Mouse (Mus musculus): ENCODE data around the gene Acad10. TPM values are rescaled to one million over a fixed set of nuclear protein-coding genes. Genes with fewer than 3 reads are reported as not detected.

Gene Acad10
- polyA plus RNA-seq, 1 experiment: 3.4 TPM

DNA sequence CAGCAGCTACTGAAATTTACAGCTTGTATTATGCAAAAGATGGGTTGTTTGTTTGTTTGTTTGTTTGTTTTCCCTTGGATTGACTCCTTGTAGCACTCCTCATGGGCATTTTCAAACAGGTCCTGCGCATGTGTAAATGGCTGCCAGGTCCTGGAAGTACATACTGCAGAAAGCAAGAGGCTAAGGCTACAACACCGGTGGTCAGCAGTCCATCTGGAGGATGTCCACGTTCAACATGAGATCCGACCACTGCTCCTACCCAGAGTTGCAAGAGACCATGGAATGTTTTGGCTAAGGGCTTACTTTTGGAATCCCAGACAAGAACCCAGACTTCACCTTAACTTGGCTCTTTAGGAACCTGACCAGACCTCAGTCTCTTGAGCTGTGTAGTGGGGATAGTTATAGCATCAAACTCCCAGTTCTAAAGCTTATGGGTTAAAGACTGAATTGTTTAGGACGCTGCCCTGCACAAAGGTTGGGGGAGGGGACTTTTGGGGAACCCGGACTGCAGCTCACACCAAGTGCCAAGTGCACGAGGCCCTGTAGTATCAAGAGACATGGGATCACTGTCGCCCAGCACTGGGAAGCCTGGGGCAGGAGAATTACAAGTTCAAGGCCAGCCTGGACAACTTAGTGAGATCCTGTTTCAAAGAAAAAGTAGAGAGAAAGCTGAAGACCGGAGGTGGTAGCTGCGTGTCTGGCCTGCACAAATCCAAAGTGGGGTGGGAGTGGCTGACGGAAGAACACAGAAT, 68.1 kb downstream of the Acad10 start:
- TF ChIP-seq FLI1 (IDR thresholded peaks at IDR 0.05; ENCODE audit: low read length): no peak
- TF ChIP-seq GATA1 (IDR thresholded peaks at IDR 0.05; ENCODE audit: borderline replicate concordance, low read length): no peak
- no peaks in the 10 kb centered on the region for H3K9me3 ChIP-seq
- H3K27me3 ChIP-seq (replicated peaks): no peaks in the 10 kb centered on the region
- peak overlapping the region; percentile 100 for H3K4me3 ChIP-seq (replicated peaks)
- H3K4me1 ChIP-seq: peaks cover 92% of the 10 kb centered on the region
- H3K36me3 ChIP-seq (replicated peaks; ENCODE audit: low read length): peaks cover 47% of the 10 kb centered on the region

DNA sequence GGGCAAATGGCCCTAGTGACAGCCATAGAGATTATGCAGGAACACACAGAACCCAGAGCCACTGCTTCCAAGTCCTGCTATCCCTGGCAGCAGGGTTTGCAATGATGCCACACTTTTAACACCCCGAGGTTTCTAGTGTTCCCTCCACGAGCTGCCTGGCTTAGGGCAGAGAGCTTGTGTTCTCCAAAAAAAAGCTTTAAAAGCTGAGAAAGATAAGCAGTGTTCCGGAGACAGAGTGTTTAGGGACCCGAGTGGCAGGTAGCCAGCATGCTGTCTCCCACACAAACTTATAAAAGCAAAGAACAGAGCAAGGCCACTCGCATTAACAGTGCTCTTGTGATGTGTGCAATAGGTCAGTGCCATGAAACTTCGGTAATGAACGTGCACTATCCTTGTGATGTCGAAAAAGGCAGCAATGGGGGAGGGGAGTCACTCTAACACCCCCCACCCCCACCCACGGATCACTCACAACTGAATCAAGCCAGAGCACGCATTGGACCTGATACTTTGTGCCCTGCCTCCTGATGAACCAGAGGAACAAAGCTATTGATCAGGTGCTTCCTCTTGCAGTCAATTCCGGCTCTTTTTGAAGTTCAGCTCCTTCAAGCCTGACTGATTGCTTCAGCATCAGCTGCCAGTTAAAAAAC, 68.8 kb downstream of the Acad10 start:
- no peak for TF ChIP-seq GATA1 (IDR thresholded peaks at IDR 0.05; ENCODE audit: borderline replicate concordance, low read length)
- no peak for TF ChIP-seq FLI1 (IDR thresholded peaks at IDR 0.05; ENCODE audit: low read length)
- peaks cover 48% of the 10 kb centered on the region for H3K36me3 ChIP-seq (replicated peaks; ENCODE audit: low read length)
- H3K4me1 ChIP-seq: peaks cover 92% of the 10 kb centered on the region
- no peaks in the 10 kb centered on the region for H3K9me3 ChIP-seq
- H3K27me3 ChIP-seq (replicated peaks): no peaks in the 10 kb centered on the region
- H3K4me3 ChIP-seq (replicated peaks): peak overlapping the region; percentile 100

DNA sequence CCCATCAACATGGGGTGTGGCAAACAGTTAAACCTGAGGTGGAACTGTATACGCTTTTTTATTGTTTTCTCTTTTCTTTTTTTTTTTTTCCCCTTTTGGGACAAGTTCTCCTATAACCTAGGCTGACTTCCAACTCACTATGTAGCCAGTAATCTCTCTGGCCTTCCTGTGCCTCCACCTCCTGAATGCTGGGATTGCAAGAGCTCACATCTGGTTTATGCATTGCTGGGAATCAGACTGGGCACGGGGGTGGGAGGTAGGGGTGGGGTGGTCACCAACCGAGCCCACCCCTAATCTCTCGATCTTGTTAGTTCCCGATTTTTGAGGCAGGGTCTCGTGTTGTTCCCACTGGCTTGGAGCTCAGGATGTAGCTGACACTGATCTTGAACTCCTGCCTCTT, 70.4 kb downstream of the Acad10 start:
- H3K4me3 ChIP-seq (replicated peaks): no peak overlapping the region
- TF ChIP-seq FLI1 (IDR thresholded peaks at IDR 0.05; ENCODE audit: low read length): no peak
- TF ChIP-seq GATA1 (IDR thresholded peaks at IDR 0.05; ENCODE audit: borderline replicate concordance, low read length): no peak
- no peaks in the 10 kb centered on the region for H3K27me3 ChIP-seq (replicated peaks)
- no peaks in the 10 kb centered on the region for H3K9me3 ChIP-seq
- H3K36me3 ChIP-seq (replicated peaks; ENCODE audit: low read length): peaks cover 52% of the 10 kb centered on the region
- peaks cover 92% of the 10 kb centered on the region for H3K4me1 ChIP-seq

DNA sequence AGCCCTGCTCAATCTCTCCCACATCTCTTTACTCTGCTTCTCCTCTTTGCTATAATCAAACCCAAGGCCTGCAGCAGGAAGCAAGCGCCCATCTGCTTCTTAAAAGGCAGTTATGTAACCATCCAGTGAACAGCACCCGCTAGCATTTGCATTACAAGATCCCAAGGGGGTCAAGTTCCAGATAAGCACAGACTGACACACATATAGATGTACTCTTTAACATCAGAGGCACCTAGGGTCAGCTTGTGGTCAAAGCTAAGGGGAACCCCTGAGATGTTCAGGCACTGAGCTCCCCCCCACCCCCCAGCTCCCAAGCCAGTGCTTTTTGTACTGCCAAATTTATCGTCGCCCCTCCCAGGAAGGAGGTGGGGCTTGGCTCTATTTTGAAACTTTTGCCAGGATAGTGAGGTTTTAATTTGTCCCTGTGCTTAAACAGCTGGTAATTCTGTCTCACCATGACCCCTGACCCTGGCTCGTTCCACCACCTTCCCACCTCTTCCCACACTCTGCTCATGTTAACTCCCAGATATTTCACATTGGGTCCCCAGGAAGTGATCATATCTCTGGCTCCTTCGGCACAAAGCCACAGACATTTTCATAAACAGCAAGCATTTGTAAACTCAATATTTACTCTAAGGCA, 73.8 kb downstream of the Acad10 start:
- H3K36me3 ChIP-seq (replicated peaks; ENCODE audit: low read length): peaks cover 55% of the 10 kb centered on the region
- H3K4me3 ChIP-seq (replicated peaks): peak overlapping the region; percentile 87
- TF ChIP-seq GATA1 (IDR thresholded peaks at IDR 0.05; ENCODE audit: borderline replicate concordance, low read length): no peak
- TF ChIP-seq FLI1 (IDR thresholded peaks at IDR 0.05; ENCODE audit: low read length): no peak
- H3K9me3 ChIP-seq: no peaks in the 10 kb centered on the region
- peaks cover 96% of the 10 kb centered on the region for H3K4me1 ChIP-seq
- H3K27me3 ChIP-seq (replicated peaks): no peaks in the 10 kb centered on the region

DNA sequence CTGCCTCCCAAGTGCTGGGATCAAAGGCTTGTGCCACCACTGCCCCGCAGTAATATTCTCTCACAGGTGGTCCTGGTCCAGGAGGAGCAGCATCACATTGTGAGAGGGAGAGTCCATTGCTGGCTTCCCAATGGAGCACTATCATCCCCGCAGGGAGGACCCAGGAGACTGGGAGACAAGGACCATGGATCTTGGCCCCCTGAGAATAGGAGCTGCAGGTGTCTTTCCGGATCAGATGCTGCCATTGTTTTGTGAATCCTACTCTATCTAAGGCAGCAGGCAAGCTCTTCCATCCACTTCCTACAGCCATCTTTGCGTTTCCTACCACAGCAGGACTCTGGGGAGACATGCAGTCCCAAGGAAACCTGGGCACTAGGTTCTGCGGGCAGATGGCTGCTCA, 74.6 kb downstream of the Acad10 start:
- H3K27me3 ChIP-seq (replicated peaks): no peaks in the 10 kb centered on the region
- TF ChIP-seq GATA1 (IDR thresholded peaks at IDR 0.05; ENCODE audit: borderline replicate concordance, low read length) (no peak), FLI1 (IDR thresholded peaks at IDR 0.05; ENCODE audit: low read length) (no peak)
- H3K4me3 ChIP-seq (replicated peaks): peak overlapping the region; percentile 68
- H3K9me3 ChIP-seq: no peaks in the 10 kb centered on the region
- peaks cover 96% of the 10 kb centered on the region for H3K4me1 ChIP-seq
- H3K36me3 ChIP-seq (replicated peaks; ENCODE audit: low read length): peaks cover 57% of the 10 kb centered on the region

DNA sequence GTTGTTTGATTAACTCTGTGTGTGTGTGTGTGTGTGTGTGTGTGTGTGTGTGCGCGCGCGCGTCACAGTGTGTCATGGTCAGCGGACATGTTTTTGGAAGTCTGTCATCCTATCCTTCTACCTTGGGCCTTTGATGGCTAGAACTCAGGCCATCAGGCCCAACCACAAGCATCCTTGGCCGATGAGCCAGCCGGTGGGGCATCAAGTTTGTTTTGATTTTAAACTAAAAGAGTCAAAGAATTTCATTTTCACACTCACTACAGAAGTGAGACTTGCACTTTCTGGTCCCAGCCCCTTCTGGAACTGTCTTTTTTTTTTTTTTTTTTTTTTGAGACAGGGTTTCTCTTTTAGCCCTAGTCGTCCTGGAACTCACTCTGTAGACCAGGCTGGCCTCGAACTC, 75.3 kb downstream of the Acad10 start:
- Histone ChIP-seq H3K4me1 (peaks cover 89% of the 10 kb centered on the region), H3K27me3 (replicated peaks) (no peaks in the 10 kb centered on the region), H3K9me3 (no peaks in the 10 kb centered on the region), H3K36me3 (replicated peaks; ENCODE audit: low read length) (peaks cover 57% of the 10 kb centered on the region), H3K4me3 (replicated peaks) (no peak overlapping the region)
- TF ChIP-seq GATA1 (IDR thresholded peaks at IDR 0.05; ENCODE audit: borderline replicate concordance, low read length): no peak
- TF ChIP-seq FLI1 (IDR thresholded peaks at IDR 0.05; ENCODE audit: low read length): no peak

DNA sequence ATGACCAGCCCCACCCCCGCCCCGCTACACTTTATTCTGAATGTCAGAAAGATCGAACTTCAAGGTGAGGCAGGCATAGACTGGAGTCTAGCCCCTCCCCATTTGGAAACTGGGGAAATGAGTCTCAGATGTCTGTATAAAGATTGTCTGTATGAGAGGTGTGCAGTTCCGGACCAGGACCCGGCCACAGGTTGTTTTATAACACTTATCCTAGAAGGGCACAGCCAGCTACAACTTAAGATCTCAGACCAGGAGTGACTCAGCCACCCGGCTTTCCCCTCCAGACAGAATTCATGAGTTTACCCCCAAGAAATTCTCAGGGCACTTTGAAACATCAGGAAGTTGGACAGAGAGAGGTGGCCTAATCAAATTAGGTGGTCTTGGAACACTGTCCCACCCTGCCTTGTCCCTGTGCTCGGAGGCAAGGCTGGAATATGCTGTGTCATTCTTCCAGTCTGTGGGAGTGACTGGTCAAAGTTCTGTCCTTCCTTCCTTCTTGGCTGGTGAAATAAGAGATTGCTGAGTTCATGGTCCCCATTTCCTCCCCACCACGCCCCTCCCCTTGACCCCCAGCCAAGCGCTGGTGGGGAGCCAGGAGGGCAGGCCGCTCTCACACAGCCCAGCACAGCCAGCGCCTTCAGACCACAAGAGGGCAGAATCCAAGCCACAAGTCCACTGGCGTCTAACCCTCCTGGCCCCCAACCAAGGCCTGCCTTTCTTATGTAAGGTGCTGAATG, 76.4 kb downstream of the Acad10 start:
- Histone ChIP-seq H3K4me3 (replicated peaks) (peak overlapping the region; percentile 89), H3K4me1 (peaks cover 80% of the 10 kb centered on the region), H3K9me3 (no peaks in the 10 kb centered on the region)

DNA sequence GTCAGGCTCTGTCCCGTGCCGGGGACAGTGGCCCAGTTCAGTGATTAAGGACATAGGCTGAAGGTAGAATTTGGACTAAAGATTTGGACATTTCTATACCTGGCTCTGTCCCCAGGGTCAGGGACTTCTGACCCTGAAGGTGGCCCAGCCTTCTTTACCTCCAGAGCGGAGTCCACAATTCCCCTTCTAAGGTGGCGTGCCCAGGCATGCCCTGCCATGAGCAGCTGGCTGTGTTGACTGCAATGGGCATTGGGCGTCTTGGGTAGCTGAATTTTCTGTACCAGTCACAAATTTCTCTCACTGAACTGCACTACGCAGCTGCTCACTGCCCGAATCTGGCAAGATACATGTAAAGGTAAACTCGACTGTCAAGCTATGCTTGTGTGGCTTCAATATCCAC, 78.4 kb downstream of the Acad10 start:
- Histone ChIP-seq H3K36me3 (replicated peaks; ENCODE audit: low read length) (peaks cover 62% of the 10 kb centered on the region), H3K9me3 (no peaks in the 10 kb centered on the region), H3K27me3 (replicated peaks) (no peaks in the 10 kb centered on the region), H3K4me1 (peaks cover 64% of the 10 kb centered on the region), H3K4me3 (replicated peaks) (no peak overlapping the region)
- TF ChIP-seq FLI1 (IDR thresholded peaks at IDR 0.05; ENCODE audit: low read length): no peak
- TF ChIP-seq GATA1 (IDR thresholded peaks at IDR 0.05; ENCODE audit: borderline replicate concordance, low read length): no peak

More for the DNA sequence above, 76.4 kb downstream of the Acad10 start:
- TF ChIP-seq FLI1 (IDR thresholded peaks at IDR 0.05; ENCODE audit: low read length): 0 out of 2 replicates have a peak, but pooled peaks have one; percentile 39
- TF ChIP-seq GATA1 (IDR thresholded peaks at IDR 0.05; ENCODE audit: borderline replicate concordance, low read length): no peak
- Histone ChIP-seq H3K36me3 (replicated peaks; ENCODE audit: low read length) (peaks cover 59% of the 10 kb centered on the region), H3K27me3 (replicated peaks) (no peaks in the 10 kb centered on the region)

DNA sequence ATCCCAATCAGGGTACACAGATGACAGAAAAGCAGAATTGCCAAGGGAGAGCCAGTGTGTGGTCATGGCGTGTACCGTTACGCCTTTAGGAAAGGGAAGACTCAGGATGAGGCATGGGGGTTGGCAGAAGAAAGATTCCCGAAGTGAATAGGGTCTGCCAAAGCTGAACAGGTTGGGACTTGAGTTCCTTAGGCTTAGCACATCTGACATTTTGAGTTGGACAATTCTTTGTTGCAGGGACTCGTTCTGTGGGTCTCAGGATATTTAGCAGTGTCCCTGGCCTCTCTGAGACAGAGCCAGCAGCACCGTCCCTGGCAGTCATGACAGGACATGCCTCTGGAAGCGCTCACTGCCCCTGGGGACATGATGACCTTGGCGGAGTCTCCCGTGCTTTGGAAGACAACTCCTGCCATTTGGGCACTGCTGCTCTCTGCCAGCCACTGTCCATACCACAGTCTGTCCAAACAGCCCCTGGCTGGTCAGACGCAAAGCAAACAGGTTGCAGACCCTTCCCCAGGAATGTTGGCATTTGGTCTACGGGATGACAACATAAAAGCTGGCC, 83.3 kb downstream of the Acad10 start:
- H3K9me3 ChIP-seq: no peaks in the 10 kb centered on the region
- H3K4me3 ChIP-seq (replicated peaks): no peak overlapping the region
- no peaks in the 10 kb centered on the region for H3K27me3 ChIP-seq (replicated peaks)
- H3K36me3 ChIP-seq (replicated peaks; ENCODE audit: low read length): peaks cover 100% of the 10 kb centered on the region
- peaks cover 24% of the 10 kb centered on the region for H3K4me1 ChIP-seq
- TF ChIP-seq FLI1 (IDR thresholded peaks at IDR 0.05; ENCODE audit: low read length): no peak
- no peak for TF ChIP-seq GATA1 (IDR thresholded peaks at IDR 0.05; ENCODE audit: borderline replicate concordance, low read length)
